Mouse (Mus musculus) MEL (cell line): ENCODE results near the gene Mtor.

Experiments used
- CTCF ChIP-seq, 3 experiments: IDR thresholded peaks in 2 of 3; conservative IDR thresholded peaks in 1 of 3; 2 replicates each; pipeline ENCODE4 v1.5.1; 2011 to 2012; ENCODE audit warnings: low read length in 3 of 3, low read depth in 2 of 3, mild to moderate bottlenecking in 2 of 3, improper control_type of control experiment in 1 of 3, inconsistent platforms in 1 of 3, mixed read lengths in 1 of 3, moderate library complexity in 1 of 3; ENCODE audit not compliant: control insufficient read depth in 1 of 3, insufficient read depth in 1 of 3, poor library complexity in 1 of 3, severe bottlenecking in 1 of 3
- EP300 ChIP-seq, 2 experiments: IDR thresholded peaks; 2 replicates each; pipeline ENCODE4 v1.6.1; 2011; ENCODE audit warnings: improper control_type of control experiment in 2 of 2, low read length in 2 of 2, low read depth in 1 of 2, mild to moderate bottlenecking in 1 of 2
- GATA1 ChIP-seq: IDR thresholded peaks from 2 replicates; pipeline ENCODE4 v1.6.1; 2011; ENCODE audit warnings: low read depth, low read length, improper control_type of control experiment
- KAT2A ChIP-seq: conservative IDR thresholded peaks from 2 replicates; pipeline ENCODE4 v1.6.1; 2012; ENCODE audit warnings: low read depth, low read length, improper control_type of control experiment, inconsistent platforms
- MAX ChIP-seq: IDR thresholded peaks from 2 replicates; pipeline ENCODE4 v1.6.1; 2011; ENCODE audit warnings: low read length, improper control_type of control experiment
- POLR2A ChIP-seq, 2 experiments: IDR thresholded peaks; 2 replicates each; pipeline ENCODE4 v1.6.1; 2011 to 2012; ENCODE audit warnings: low read length in 2 of 2, mild to moderate bottlenecking in 2 of 2, control low read depth in 1 of 2, improper control_type of control experiment in 1 of 2, low read depth in 1 of 2, moderate library complexity in 1 of 2; ENCODE audit not compliant: control insufficient read depth in 1 of 2, insufficient read depth in 1 of 2, poor library complexity in 1 of 2
- UBTF ChIP-seq: IDR thresholded peaks from 2 replicates; pipeline ENCODE4 v1.6.1; 2012; ENCODE audit warnings: low read depth, mild to moderate bottlenecking, inconsistent platforms, low read length, improper control_type of control experiment, moderate library complexity, borderline replicate concordance; ENCODE audit not compliant: insufficient read depth
- USF2 ChIP-seq, 2 experiments: IDR thresholded peaks; 2 replicates each; pipeline ENCODE4 v1.6.1; 2011 to 2012; ENCODE audit warnings: improper control_type of control experiment in 2 of 2, low read length in 2 of 2, borderline replicate concordance in 1 of 2, inconsistent platforms in 1 of 2, low read depth in 1 of 2, mild to moderate bottlenecking in 1 of 2; ENCODE audit not compliant: insufficient read depth in 1 of 2

- no peak for TF ChIP-seq KAT2A
- TF ChIP-seq GATA1: no peak
- no peak for TF ChIP-seq CTCF (IDR thresholded peaks at IDR 0.05 in 2 of 3, conservative IDR thresholded peaks at IDR 0.05 in 1 of 3; ENCODE audit: control insufficient read depth in 1 of 3, insufficient read depth in 1 of 3, low read depth in 2 of 3, low read length in 3 of 3, poor library complexity in 1 of 3, severe bottlenecking in 1 of 3)
- no peak for TF ChIP-seq EP300 (IDR thresholded peaks at IDR 0.05; ENCODE audit: low read depth in 1 of 2, low read length in 2 of 2)
- TF ChIP-seq POLR2A (IDR thresholded peaks at IDR 0.05; ENCODE audit: control insufficient read depth in 1 of 2, insufficient read depth in 1 of 2, low read depth in 1 of 2, low read length in 2 of 2, poor library complexity in 1 of 2): no peak
- TF ChIP-seq UBTF: no peak
- no peak for TF ChIP-seq MAX
- TF ChIP-seq USF2 (IDR thresholded peaks at IDR 0.05; ENCODE audit: borderline replicate concordance in 1 of 2, insufficient read depth in 1 of 2, low read depth in 1 of 2, low read length in 2 of 2): no peak
Observed at GRCm38 (mm10) chr4:148604141-148604540, 155.7 kb downstream of the Mtor start.
